Mouse (Mus musculus) lung, postnatal 25 days (tissue): ENCODE results near the gene Adamts2.
A peak's percentile ranks its signal among the peaks of the same experiment; 100 is the strongest.

Experiments used
- DNase-seq: peaks from one replicate; pipeline ENCODE4 v3.0.0; 2022; ENCODE audit warnings: low spot score

Adamts2 gene

GRCm38 (mm10) chr11:50671820-50672310 is 70.0 kb downstream of the Adamts2 start:
- DNase-seq: no peak

GRCm38 (mm10) chr11:50672866-50673265 is 71.0 kb downstream of the Adamts2 start:
- no peak for DNase-seq

- no peak for DNase-seq
Observed at GRCm38 (mm10) chr11:50673525-50674250, 71.8 kb downstream of the Adamts2 start.

GRCm38 (mm10) chr11:50674390-50674789 is 72.5 kb downstream of the Adamts2 start:
- peak; percentile 52 for DNase-seq

- DNase-seq: no peak
Observed at GRCm38 (mm10) chr11:50678650-50679049, 76.8 kb downstream of the Adamts2 start.

GRCm38 (mm10) chr11:50681940-50682339 is 80.1 kb downstream of the Adamts2 start:
- DNase-seq: no peak

GRCm38 (mm10) chr11:50683821-50684220 is 81.9 kb downstream of the Adamts2 start:
- no peak for DNase-seq

- DNase-seq: no peak
Observed at GRCm38 (mm10) chr11:50688584-50688983, 86.7 kb downstream of the Adamts2 start.

GRCm38 (mm10) chr11:50689672-50690071 is 87.8 kb downstream of the Adamts2 start:
- no peak for DNase-seq

GRCm38 (mm10) chr11:50699971-50700370 is 98.1 kb downstream of the Adamts2 start:
- no peak for DNase-seq

GRCm38 (mm10) chr11:50700496-50700895 is 98.6 kb downstream of the Adamts2 start:
- DNase-seq: no peak

GRCm38 (mm10) chr11:50703397-50703796 is 101.5 kb downstream of the Adamts2 start:
- no peak for DNase-seq

- DNase-seq: no peak
Observed at GRCm38 (mm10) chr11:50704511-50704910, 102.6 kb downstream of the Adamts2 start.

GRCm38 (mm10) chr11:50707259-50707658 is 105.4 kb downstream of the Adamts2 start:
- peak; percentile 20 for DNase-seq

GRCm38 (mm10) chr11:50713610-50714202 is 111.8 kb downstream of the Adamts2 start:
- DNase-seq: no peak

- no peak for DNase-seq
Observed at GRCm38 (mm10) chr11:50715091-50715490, 113.2 kb downstream of the Adamts2 start.

GRCm38 (mm10) chr11:50717381-50717897 is 115.6 kb downstream of the Adamts2 start:
- DNase-seq: no peak

GRCm38 (mm10) chr11:50718862-50719261 is 117.0 kb downstream of the Adamts2 start:
- DNase-seq: no peak

GRCm38 (mm10) chr11:50720421-50720820 is 118.5 kb downstream of the Adamts2 start:
- no peak for DNase-seq

GRCm38 (mm10) chr11:50720856-50721550 is 119.1 kb downstream of the Adamts2 start:
- no peak for DNase-seq

GRCm38 (mm10) chr11:50725595-50725994 is 123.7 kb downstream of the Adamts2 start:
- no peak for DNase-seq

GRCm38 (mm10) chr11:50726035-50726434 is 124.2 kb downstream of the Adamts2 start:
- no peak for DNase-seq

GRCm38 (mm10) chr11:50733146-50733545 is 131.3 kb downstream of the Adamts2 start:
- DNase-seq: no peak
